Mouse (Mus musculus) spleen, adult 2 months (tissue): ENCODE measurements around the gene Mocs3. TPM values are rescaled to one million over a fixed set of nuclear protein-coding genes. Genes with fewer than 3 reads are reported as not detected.

Experiments used
- DNase-seq, 2 experiments: peaks; one replicate each; pipeline versions ENCODE4 v3.0.0 to v3.0.0-alpha.2; 2012 to 2021; ENCODE audit warnings: low spot score in 2 of 2, low read depth in 1 of 2
- H3K27ac ChIP-seq: fragments of 200-500 bp; 2 replicates; pipeline ENCODE4 v1.5.1; 2012; ENCODE audit warnings: low read length, inconsistent platforms; ENCODE audit not compliant: insufficient read depth
- H3K27me3 ChIP-seq: fragments of 200-500 bp; 2 replicates; pipeline ENCODE4 v1.6.1; 2012; ENCODE audit warnings: mild to moderate bottlenecking, moderate library complexity, low read length, inconsistent platforms; ENCODE audit not compliant: control insufficient read depth, insufficient read depth
- H3K36me3 ChIP-seq: fragments of 200-500 bp; 2 replicates; pipeline ENCODE4 v1.6.1; 2012; ENCODE audit warnings: mild to moderate bottlenecking, low read length, inconsistent platforms; ENCODE audit not compliant: control insufficient read depth, insufficient read depth
- H3K4me1 ChIP-seq: fragments of 200-500 bp; 2 replicates; pipeline ENCODE4 v1.6.1; 2011; ENCODE audit warnings: inconsistent platforms; ENCODE audit not compliant: control insufficient read depth, insufficient read depth, insufficient read length
- H3K4me3 ChIP-seq: fragments of 200-500 bp; 2 replicates; pipeline ENCODE4 v1.5.1; 2011; ENCODE audit warnings: mild to moderate bottlenecking, inconsistent platforms; ENCODE audit not compliant: insufficient read depth, insufficient read length; ENCODE audit errors: extremely low read depth
- CTCF ChIP-seq: fragments of 200-500 bp; IDR thresholded peaks from 2 replicates; pipeline ENCODE4 v1.5.1; 2011; ENCODE audit warnings: mild to moderate bottlenecking, inconsistent platforms; ENCODE audit not compliant: insufficient read depth, insufficient read length, insufficient replicate concordance; ENCODE audit errors: extremely low read depth
- POLR2A ChIP-seq: fragments of 200-500 bp; IDR thresholded peaks from 2 replicates; pipeline ENCODE4 v1.6.1; 2011; ENCODE audit warnings: low read depth, low read length, inconsistent platforms
- WGBS: fragments of 180-500 bp; shearing (Covaris S2); methylation state at CpG from one replicate; pipeline ENCODE4 v1.1.7; 2018; 5-methylcytosine and 5-hydroxymethylcytosine counted together
- polyA plus RNA-seq: library from polyadenylated mRNA; depleted of rRNA; stranded (reverse); fragments of >200 nt; gene quantifications from 2 replicates; pipeline ENCODE4 v1.2.3, GENCODE M21; 2012

The Mocs3 gene
- polyA plus RNA-seq, 1 experiment = 17.0 TPM

- no peak for DNase-seq
- H3K4me1 ChIP-seq = peaks cover 26% of the 10 kb centered on the region
- H3K36me3 ChIP-seq = peaks cover 10% of the 10 kb centered on the region
- no peaks in the 10 kb centered on the region for H3K27me3 ChIP-seq
- TF ChIP-seq POLR2A = no peak
- no peak for TF ChIP-seq CTCF
- H3K4me3 ChIP-seq = no peak overlapping the region
- no peak overlapping the region for H3K27ac ChIP-seq
- 78% methylated on average over 4 of the region's 5 CpGs for WGBS
Measured at GRCm38 (mm10) chr2:168200014-168200691, 30.3 kb upstream of the Mocs3 start.

GRCm38 (mm10) chr2:168204476-168204999 is 25.9 kb upstream of the Mocs3 start:
- H3K4me3 ChIP-seq = no peak overlapping the region
- TF ChIP-seq POLR2A (no peak), CTCF (no peak)
- H3K4me1 ChIP-seq = peaks cover 20% of the 10 kb centered on the region
- no peak for DNase-seq
- H3K27ac ChIP-seq = no peak overlapping the region
- no peaks in the 10 kb centered on the region for H3K27me3 ChIP-seq
- H3K36me3 ChIP-seq = peaks cover 4% of the 10 kb centered on the region; the same call in 1 of the 2 replicates
- 73% methylated on average over 8 of the region's 8 CpGs for WGBS

GRCm38 (mm10) chr2:168205265-168205664 is 25.2 kb upstream of the Mocs3 start:
- Histone ChIP-seq H3K27ac (peak overlapping the region; percentile 36; the same call in 1 of the 2 replicates), H3K36me3 (peaks cover 4% of the 10 kb centered on the region; the same call in 1 of the 2 replicates)
- WGBS = 1% methylated on average over 6 of the region's 6 CpGs

GRCm38 (mm10) chr2:168205681-168206631 is 24.5 kb upstream of the Mocs3 start:
- DNase-seq = peak in 1 of 2 experiments; percentile 11
- peak overlapping the region; percentile 91 for H3K4me3 ChIP-seq
- peaks cover 17% of the 10 kb centered on the region for H3K4me1 ChIP-seq
- TF ChIP-seq CTCF (no peak), POLR2A (no peak)
- WGBS = under 1% methylated on average over 49 of the region's 49 CpGs
- peak overlapping the region; percentile 98 for H3K27ac ChIP-seq
- H3K27me3 ChIP-seq = no peaks in the 10 kb centered on the region
- peaks cover 5% of the 10 kb centered on the region; the same call in 1 of the 2 replicates for H3K36me3 ChIP-seq

More at GRCm38 (mm10) chr2:168205265-168205664, 25.2 kb upstream of the Mocs3 start:
- DNase-seq = peak; percentile 87 to 89
- H3K4me3 ChIP-seq = peak overlapping the region; percentile 91
- peaks cover 17% of the 10 kb centered on the region for H3K4me1 ChIP-seq
- TF ChIP-seq POLR2A = no peak
- peak; percentile 91; the same call in 1 of the 2 replicates for TF ChIP-seq CTCF
- H3K27me3 ChIP-seq = no peaks in the 10 kb centered on the region

GRCm38 (mm10) chr2:168206725-168207644 is 23.4 kb upstream of the Mocs3 start, which contains the start of gene Adnp:
TSS of gene Adnp (minus strand) at chr2:168207112.
- Histone ChIP-seq H3K4me3 (peak within 1 kb of the TSS; percentile 91), H3K27me3 (no peaks in the 10 kb centered on the region), H3K36me3 (peaks cover 7% of the 10 kb centered on the region), H3K4me1 (peaks cover 14% of the 10 kb centered on the region), H3K27ac (peak within 1 kb of the TSS; percentile 98)
- WGBS = under 1% methylated on average over 45 of the region's 89 CpGs
- TF ChIP-seq POLR2A = peak; percentile 15
- TF ChIP-seq CTCF = peak; percentile 73
- peak; percentile 95 to 96 for DNase-seq
